Mouse (Mus musculus): ENCODE measurements at regions not wholly inside any gene's neighbourhood (a gene's known extent, or its start where the extent isn't known, plus 50 kb on each side); places are given as distances from the start of the nearest gene placed in this dataset.

- Histone ChIP-seq H3K4me1 (no peaks in the 10 kb centered on the region), H3K9me3 (no peaks in the 10 kb centered on the region), H3K9ac (no peak overlapping the region), H3K4me3 (replicated peaks) (no peak overlapping the region), H3K27ac (no peak overlapping the region), H3K36me3 (no peaks in the 10 kb centered on the region), H3K4me2 (no peak overlapping the region), H3K27me3 (replicated peaks) (no peaks in the 10 kb centered on the region)
- WGBS, result 31% methylated on average over 10 of the region's 10 CpGs
- ATAC-seq (ENCODE audit: insufficient read depth, low FRiP score, low read depth), result no peak
Observed at GRCm38 (mm10) chr7:70870841-70871534, 480.3 kb downstream of the Gm10295 start.

GRCm38 (mm10) chr7:70869125-70869524 is 482.2 kb downstream of the Gm10295 start:
- Histone ChIP-seq H3K9me3 (no peaks in the 10 kb centered on the region), H3K36me3 (no peaks in the 10 kb centered on the region), H3K27ac (no peak overlapping the region), H3K4me3 (replicated peaks) (no peak overlapping the region), H3K27me3 (replicated peaks) (no peaks in the 10 kb centered on the region), H3K9ac (no peak overlapping the region), H3K4me2 (no peak overlapping the region), H3K4me1 (no peaks in the 10 kb centered on the region)
- 74% methylated on average over 1 of the region's 1 CpGs for WGBS
- ATAC-seq (ENCODE audit: insufficient read depth, low FRiP score, low read depth), result no peak

GRCm38 (mm10) chr7:70859957-70860356 is 491.3 kb downstream of the Gm10295 start:
- no peak overlapping the region for H3K9ac ChIP-seq
- no peaks in the 10 kb centered on the region for H3K36me3 ChIP-seq
- H3K4me2 ChIP-seq, result no peak overlapping the region
- WGBS, result 81% methylated on average over 4 of the region's 4 CpGs
- no peak overlapping the region for H3K4me3 ChIP-seq (replicated peaks)
- H3K27me3 ChIP-seq (replicated peaks), result no peaks in the 10 kb centered on the region
- no peaks in the 10 kb centered on the region for H3K9me3 ChIP-seq
- H3K27ac ChIP-seq, result no peak overlapping the region
- no peak for ATAC-seq (ENCODE audit: insufficient read depth, low FRiP score, low read depth)
- no peaks in the 10 kb centered on the region for H3K4me1 ChIP-seq

- Histone ChIP-seq H3K4me1 (no peaks in the 10 kb centered on the region), H3K27ac (no peak overlapping the region), H3K27me3 (replicated peaks) (no peaks in the 10 kb centered on the region), H3K9me3 (no peaks in the 10 kb centered on the region), H3K9ac (no peak overlapping the region), H3K36me3 (no peaks in the 10 kb centered on the region), H3K4me3 (replicated peaks) (no peak overlapping the region), H3K4me2 (no peak overlapping the region)
- no peak for ATAC-seq (ENCODE audit: insufficient read depth, low FRiP score, low read depth)
- WGBS, result 67% methylated on average over 2 of the region's 2 CpGs
Observed at GRCm38 (mm10) chr7:70850726-70851125, 484.2 kb upstream of the Nr2f2 start.

GRCm38 (mm10) chr7:70848016-70848776 is 481.7 kb upstream of the Nr2f2 start:
- Histone ChIP-seq H3K36me3 (no peaks in the 10 kb centered on the region), H3K27me3 (replicated peaks) (no peaks in the 10 kb centered on the region), H3K4me3 (replicated peaks) (no peak overlapping the region), H3K27ac (no peak overlapping the region), H3K4me1 (no peaks in the 10 kb centered on the region), H3K9me3 (no peaks in the 10 kb centered on the region), H3K9ac (no peak overlapping the region), H3K4me2 (no peak overlapping the region)
- no peak for ATAC-seq (ENCODE audit: insufficient read depth, low FRiP score, low read depth)
- WGBS, result 70% methylated on average over 4 of the region's 4 CpGs

- H3K9ac ChIP-seq, result no peak overlapping the region
- H3K27ac ChIP-seq, result no peak overlapping the region
- ATAC-seq (ENCODE audit: insufficient read depth, low FRiP score, low read depth), result no peak
- H3K4me2 ChIP-seq, result no peak overlapping the region
- no peaks in the 10 kb centered on the region for H3K36me3 ChIP-seq
- 86% methylated on average over 8 of the region's 8 CpGs for WGBS
- no peak overlapping the region for H3K4me3 ChIP-seq (replicated peaks)
- no peaks in the 10 kb centered on the region for H3K27me3 ChIP-seq (replicated peaks)
- no peaks in the 10 kb centered on the region for H3K4me1 ChIP-seq
- H3K9me3 ChIP-seq, result no peaks in the 10 kb centered on the region
Observed at GRCm38 (mm10) chr7:70847450-70847993, 481.0 kb upstream of the Nr2f2 start.

- H3K4me2 ChIP-seq, result no peak overlapping the region
- H3K4me3 ChIP-seq (replicated peaks), result no peak overlapping the region
- no peaks in the 10 kb centered on the region for H3K9me3 ChIP-seq
- WGBS, result 35% methylated on average over 4 of the region's 4 CpGs
- no peak overlapping the region for H3K9ac ChIP-seq
- no peak for ATAC-seq (ENCODE audit: insufficient read depth, low FRiP score, low read depth)
- no peak overlapping the region for H3K27ac ChIP-seq
- H3K27me3 ChIP-seq (replicated peaks), result no peaks in the 10 kb centered on the region
- no peaks in the 10 kb centered on the region for H3K4me1 ChIP-seq
- no peaks in the 10 kb centered on the region for H3K36me3 ChIP-seq
Observed at GRCm38 (mm10) chr7:70846076-70846475, 479.5 kb upstream of the Nr2f2 start.

GRCm38 (mm10) chr7:70840142-70840541 is 473.6 kb upstream of the Nr2f2 start:
- Histone ChIP-seq H3K4me2 (no peak overlapping the region), H3K27ac (no peak overlapping the region), H3K36me3 (no peaks in the 10 kb centered on the region), H3K27me3 (replicated peaks) (no peaks in the 10 kb centered on the region), H3K4me1 (no peaks in the 10 kb centered on the region), H3K9me3 (no peaks in the 10 kb centered on the region), H3K9ac (no peak overlapping the region), H3K4me3 (replicated peaks) (no peak overlapping the region)
- no peak for ATAC-seq (ENCODE audit: insufficient read depth, low FRiP score, low read depth)
- WGBS, result 96% methylated on average over 1 of the region's 1 CpGs

GRCm38 (mm10) chr7:70839190-70839589 is 472.7 kb upstream of the Nr2f2 start:
- no peaks in the 10 kb centered on the region for H3K4me1 ChIP-seq
- WGBS, result 69% methylated on average over 2 of the region's 2 CpGs
- no peak overlapping the region for H3K27ac ChIP-seq
- H3K9me3 ChIP-seq, result no peaks in the 10 kb centered on the region
- H3K4me2 ChIP-seq, result no peak overlapping the region
- no peaks in the 10 kb centered on the region for H3K27me3 ChIP-seq (replicated peaks)
- ATAC-seq (ENCODE audit: insufficient read depth, low FRiP score, low read depth), result no peak
- H3K9ac ChIP-seq, result no peak overlapping the region
- no peaks in the 10 kb centered on the region for H3K36me3 ChIP-seq
- no peak overlapping the region for H3K4me3 ChIP-seq (replicated peaks)

- H3K27ac ChIP-seq, result no peak overlapping the region
- H3K9ac ChIP-seq, result no peak overlapping the region
- H3K36me3 ChIP-seq, result no peaks in the 10 kb centered on the region
- H3K4me2 ChIP-seq, result no peak overlapping the region
- H3K4me3 ChIP-seq (replicated peaks), result no peak overlapping the region
- no peak for ATAC-seq (ENCODE audit: insufficient read depth, low FRiP score, low read depth)
- H3K4me1 ChIP-seq, result no peaks in the 10 kb centered on the region
- H3K9me3 ChIP-seq, result no peaks in the 10 kb centered on the region
- no peaks in the 10 kb centered on the region for H3K27me3 ChIP-seq (replicated peaks)
- WGBS, result 49% methylated on average over 4 of the region's 4 CpGs
Observed at GRCm38 (mm10) chr7:70834787-70835461, 468.4 kb upstream of the Nr2f2 start.

- 40% methylated on average over 5 of the region's 5 CpGs for WGBS
- no peak overlapping the region for H3K9ac ChIP-seq
- H3K4me1 ChIP-seq, result no peaks in the 10 kb centered on the region
- H3K4me3 ChIP-seq (replicated peaks), result no peak overlapping the region
- ATAC-seq (ENCODE audit: insufficient read depth, low FRiP score, low read depth), result no peak
- H3K27me3 ChIP-seq (replicated peaks), result no peaks in the 10 kb centered on the region
- H3K9me3 ChIP-seq, result no peaks in the 10 kb centered on the region
- no peak overlapping the region for H3K4me2 ChIP-seq
- H3K36me3 ChIP-seq, result no peaks in the 10 kb centered on the region
- no peak overlapping the region for H3K27ac ChIP-seq
Observed at GRCm38 (mm10) chr7:70828486-70829195, 462.1 kb upstream of the Nr2f2 start.

Measured in stomach, embryonic 15.5 days (tissue).